Mouse (Mus musculus) lung, embryonic 14.5 days (tissue): ENCODE data around the gene Kdm5b. TPM values are rescaled to one million over a fixed set of nuclear protein-coding genes. Genes with fewer than 3 reads are reported as not detected.

Source experiments
- ATAC-seq: fragments of 200-750 bp; cut with Nextera tagmentation; 2 replicates; pipeline ENCODE4 v1.8.0; 2017; ENCODE audit warnings: mild to moderate bottlenecking, moderate TSS enrichment, moderate library complexity; ENCODE audit not compliant: insufficient read depth
- DNase-seq: peaks from one replicate; pipeline ENCODE4 v3.0.0-alpha.2; 2015
- H3K27ac ChIP-seq: fragments of 300-500 bp; sonication (generic); 2 replicates; pipeline ENCODE4 v1.5.1; 2014; ENCODE audit warnings: low read depth, mild to moderate bottlenecking, moderate library complexity
- H3K27me3 ChIP-seq: fragments of 300-500 bp; sonication (generic); 2 replicates; pipeline ENCODE4 v1.6.1; 2014; ENCODE audit warnings: low read length, control low read depth; ENCODE audit not compliant: insufficient read depth
- H3K36me3 ChIP-seq: fragments of 300-500 bp; sonication (generic); 2 replicates; pipeline ENCODE4 v1.6.1; 2014; ENCODE audit warnings: control low read depth; ENCODE audit not compliant: insufficient read depth
- H3K4me1 ChIP-seq: fragments of 300-500 bp; sonication (generic); 2 replicates; pipeline ENCODE4 v1.6.1; 2014; ENCODE audit warnings: antibody characterized with exemption, control low read depth; ENCODE audit not compliant: insufficient read depth
- H3K4me2 ChIP-seq: fragments of 300-500 bp; sonication (generic); 2 replicates; pipeline ENCODE4 v1.6.1; 2014; ENCODE audit warnings: mild to moderate bottlenecking
- H3K4me3 ChIP-seq: fragments of 300-500 bp; sonication (generic); 2 replicates; pipeline ENCODE4 v1.5.1; 2014; ENCODE audit warnings: low read depth, low read length
- H3K9ac ChIP-seq: fragments of 300-500 bp; sonication (generic); 2 replicates; pipeline ENCODE4 v1.6.1; 2014
- H3K9me3 ChIP-seq: fragments of 300-500 bp; sonication (generic); 2 replicates; pipeline ENCODE4 v1.6.1; 2016; ENCODE audit warnings: low read depth, low read length, control low read depth
- CTCF ChIP-seq: IDR thresholded peaks from 2 replicates; pipeline ENCODE4 v1.5.1; 2016; ENCODE audit warnings: antibody characterized with exemption, low read depth
- WGBS: fragments of 180-500 bp; shearing (Covaris S2); extraction: QIAGEN DNeasy Blood & Tissue Kit; methylation state at CpG from one replicate; pipeline ENCODE4 v1.1.7; 2014; 5-methylcytosine and 5-hydroxymethylcytosine counted together
- polyA plus RNA-seq: library from polyadenylated mRNA; unstranded; fragments of >200 nt; fragmentation: Nextera tagmentation; extraction: Ambion mirVana; gene quantifications from 2 replicates; pipeline ENCODE4 v1.2.1, GENCODE M21; 2014

Gene Kdm5b
- polyA plus RNA-seq, 1 experiment from 2014 or later, result 59.0 TPM

- Histone ChIP-seq H3K9ac (no peak overlapping the region), H3K4me1 (no peaks in the 10 kb centered on the region), H3K4me2 (no peak overlapping the region), H3K27ac (no peak overlapping the region), H3K9me3 (no peaks in the 10 kb centered on the region), H3K36me3 (no peaks in the 10 kb centered on the region), H3K4me3 (no peak overlapping the region), H3K27me3 (no peaks in the 10 kb centered on the region)
- whole genome bisulfite sequencing, result 57% methylated on average over 4 of the region's 4 CpGs
- DNase-seq (peak; percentile 43), ATAC-seq (no peak)
- TF ChIP-seq CTCF, result no peak
Measured at GRCm38 (mm10) chr1:134548231-134548630, 11.7 kb upstream of the Kdm5b start.

- no peak within 1 kb of the TSS for H3K4me3 ChIP-seq
- WGBS, result 45% methylated on average over 7 of the region's 7 CpGs
- TF ChIP-seq CTCF, result no peak
- H3K36me3 ChIP-seq, result no peaks in the 10 kb centered on the region
- H3K9ac ChIP-seq, result no peak within 1 kb of the TSS
- ATAC-seq (no peak), DNase-seq (no peak)
- no peaks in the 10 kb centered on the region for H3K27me3 ChIP-seq
- no peaks in the 10 kb centered on the region for H3K4me1 ChIP-seq
- no peaks in the 10 kb centered on the region for H3K9me3 ChIP-seq
- H3K27ac ChIP-seq, result no peak within 1 kb of the TSS
- H3K4me2 ChIP-seq, result no peak within 1 kb of the TSS
Measured at GRCm38 (mm10) chr1:134549632-134550132, 10.3 kb upstream of the Kdm5b start, which contains the start of gene Mgat4e. Gene Mgat4e, minus strand, starts transcription at chr1:134549682.

- no peak overlapping the region for H3K27ac ChIP-seq
- H3K4me2 ChIP-seq, result no peak overlapping the region
- no peak overlapping the region for H3K9ac ChIP-seq
- no peaks in the 10 kb centered on the region for H3K9me3 ChIP-seq
- no peak for ATAC-seq
- H3K36me3 ChIP-seq, result no peaks in the 10 kb centered on the region
- DNase-seq, result no peak
- H3K4me3 ChIP-seq, result no peak overlapping the region
- 80% methylated on average over 3 of the region's 3 CpGs for WGBS
- H3K4me1 ChIP-seq, result peaks cover 6% of the 10 kb centered on the region; the same call in 1 of the 2 replicates
- TF ChIP-seq CTCF, result no peak
- H3K27me3 ChIP-seq, result no peaks in the 10 kb centered on the region
Measured at GRCm38 (mm10) chr1:134551869-134552268, 8.1 kb upstream of the Kdm5b start.

GRCm38 (mm10) chr1:134552396-134552795 is 7.6 kb upstream of the Kdm5b start:
- H3K4me3 ChIP-seq, result no peak overlapping the region
- no peak for ATAC-seq
- H3K4me2 ChIP-seq, result no peak overlapping the region
- no peak for DNase-seq
- no peak overlapping the region for H3K9ac ChIP-seq
- H3K4me1 ChIP-seq, result peaks cover 9% of the 10 kb centered on the region
- H3K36me3 ChIP-seq, result no peaks in the 10 kb centered on the region
- no peaks in the 10 kb centered on the region for H3K27me3 ChIP-seq
- no peak for TF ChIP-seq CTCF
- no peaks in the 10 kb centered on the region for H3K9me3 ChIP-seq
- H3K27ac ChIP-seq, result no peak overlapping the region
- 48% methylated on average over 3 of the region's 3 CpGs for WGBS

- DNase-seq (peak; percentile 76), ATAC-seq (peak; percentile 11; the same call in 1 of the 2 replicates)
- Histone ChIP-seq H3K4me2 (peak overlapping the region; percentile 93), H3K27me3 (no peaks in the 10 kb centered on the region), H3K4me3 (peak overlapping the region; percentile 63), H3K9me3 (no peaks in the 10 kb centered on the region), H3K4me1 (peaks cover 10% of the 10 kb centered on the region), H3K27ac (peak overlapping the region; percentile 89), H3K9ac (no peak overlapping the region), H3K36me3 (no peaks in the 10 kb centered on the region)
- 19% methylated on average over 13 of the region's 13 CpGs for WGBS
- no peak for TF ChIP-seq CTCF
Measured at GRCm38 (mm10) chr1:134555240-134555870, 4.6 kb upstream of the Kdm5b start.

- Histone ChIP-seq H3K36me3 (no peaks in the 10 kb centered on the region), H3K4me1 (peaks cover 10% of the 10 kb centered on the region), H3K27ac (peak overlapping the region; percentile 89), H3K4me3 (peak overlapping the region; percentile 63), H3K4me2 (peak overlapping the region; percentile 93), H3K9me3 (no peaks in the 10 kb centered on the region), H3K9ac (peak overlapping the region; percentile 74), H3K27me3 (no peaks in the 10 kb centered on the region)
- TF ChIP-seq CTCF, result 0 out of 2 replicates have a peak, but pooled peaks have one; percentile 12
- DNase-seq (peak; percentile 67), ATAC-seq (peak; percentile 27; the same call in 1 of the 2 replicates)
- WGBS, result under 1% methylated on average over 45 of the region's 46 CpGs
Measured at GRCm38 (mm10) chr1:134555871-134556670, 3.9 kb upstream of the Kdm5b start.

- WGBS, result under 1% methylated on average over 35 of the region's 35 CpGs
- DNase-seq (peak; percentile 98), ATAC-seq (peak; percentile 97)
- peak overlapping the region; percentile 93 for H3K4me2 ChIP-seq
- H3K9ac ChIP-seq, result peak overlapping the region; percentile 74
- H3K4me1 ChIP-seq, result peaks cover 10% of the 10 kb centered on the region
- peak overlapping the region; percentile 63 for H3K4me3 ChIP-seq
- H3K27ac ChIP-seq, result peak overlapping the region; percentile 89
- H3K27me3 ChIP-seq, result no peaks in the 10 kb centered on the region
- no peaks in the 10 kb centered on the region for H3K9me3 ChIP-seq
- no peak for TF ChIP-seq CTCF
- no peaks in the 10 kb centered on the region for H3K36me3 ChIP-seq
Measured at GRCm38 (mm10) chr1:134556671-134557218, 3.2 kb upstream of the Kdm5b start.
